In the genomic region with DNA sequence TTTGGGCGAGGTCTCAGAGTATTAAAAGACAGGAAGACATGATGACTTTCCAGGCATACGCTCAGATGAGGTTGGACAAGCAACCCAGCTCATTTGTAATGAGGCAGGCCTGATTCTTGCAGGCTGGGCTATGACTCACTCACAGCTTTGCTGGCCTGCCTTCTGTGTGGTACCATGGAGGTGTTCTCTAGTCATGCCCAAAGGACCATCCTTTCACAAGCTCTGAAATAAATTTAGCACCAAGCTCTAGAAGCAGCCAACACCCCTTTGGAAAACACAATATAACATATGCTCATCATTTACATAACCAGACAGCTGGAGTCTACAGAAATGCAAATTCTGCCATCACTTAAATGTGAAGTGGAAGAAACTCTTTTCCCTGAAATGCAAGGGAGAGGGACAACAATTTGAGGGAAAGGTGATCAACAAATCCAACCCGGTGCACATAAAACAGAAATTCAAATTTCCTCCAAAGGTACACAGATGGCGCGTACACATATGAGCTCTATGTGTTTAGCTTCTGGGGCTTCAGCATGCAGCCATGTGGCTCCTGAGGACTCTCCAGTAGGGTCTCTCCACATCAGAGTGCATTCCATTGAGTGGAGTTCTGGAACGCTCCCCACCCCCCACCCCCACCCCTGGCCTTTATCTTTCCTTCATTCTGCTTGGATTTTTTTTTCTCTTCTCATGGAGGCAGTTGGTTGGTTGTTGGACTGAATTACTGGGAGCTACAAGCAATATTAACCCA, we compare ENCODE assay signal across 15 mouse cellular contexts.
A peak's percentile ranks its signal among the peaks of the same experiment; 100 is the strongest.
DNase-seq lines count a peak whose midpoint lies in the region; ATAC-seq lines count a peak whose summit lies in the region.
"Had no signal": no experiment of that assay in that cellular context is flagged by ENCODE, and none has a peak within 500 bp of the region (broad histone marks: within the 10 kb centered on the region; RNA-seq: fewer than 3 reads in every experiment).

No protein-coding gene starts in this region.

- no peaks in the 10 kb centered on the region for H3K4me1 ChIP-seq in heart, embryonic 10.5 days
- H3K4me1 ChIP-seq in forebrain, embryonic 14.5 days (ENCODE audit: control insufficient read depth, insufficient read depth, low read length) = peaks cover 7% of the 10 kb centered on the region
- H3K4me1 ChIP-seq: liver, embryonic 12.5 days had no signal

- peak; percentile 24 for DNase-seq in heart, embryonic 10.5 days (ENCODE audit: low spot score)
- DNase-seq in heart, adult 9 months (ENCODE audit: low spot score in 2 of 2) = no peak
- peak; percentile 80 for DNase-seq in forebrain, embryonic 14.5 days (ENCODE audit: low spot score)
- DNase-seq in layer of hippocampus, adult 9-10 months (ENCODE audit: low spot score) = peak; percentile 39
- DNase-seq in right cerebral cortex, postnatal 10 days (ENCODE audit: low spot score in 2 of 2) = peak; percentile 63 to 77
- DNase-seq in cerebellum, adult 8-10 months = no peak
- DNase-seq: adrenal gland, adult 8-10 months; B cell, adult 2 months; cerebellum, adult 11-12 months; kidney, postnatal 10 days had no signal

- ATAC-seq in forebrain, embryonic 14.5 days = peak; percentile 84
- ATAC-seq in granulocyte monocyte progenitor cell, adult 5-6 weeks (replicated peaks; ENCODE audit: poor library complexity, severe bottlenecking) = no peak
- no peak for ATAC-seq in erythroblast, adult 5-6 weeks (replicated peaks; ENCODE audit: low FRiP score, poor library complexity, severe bottlenecking)
- ATAC-seq: hindbrain, postnatal 0 days; liver, embryonic 12.5 days had no signal

- H3K4me2 ChIP-seq in forebrain, embryonic 14.5 days (ENCODE audit: low read length) = no peak overlapping the region
- H3K4me2 ChIP-seq: liver, embryonic 12.5 days had no signal

- no peak overlapping the region for H3K27ac ChIP-seq in heart, embryonic 10.5 days
- H3K27ac ChIP-seq in forebrain, embryonic 14.5 days (ENCODE audit: low read depth, low read length) = no peak overlapping the region
- H3K27ac ChIP-seq: hindbrain, postnatal 0 days; liver, embryonic 12.5 days; macrophage had no signal

- 80% methylated on average over 6 of the region's 6 CpGs for WGBS in heart, embryonic 10.5 days
- 72% methylated on average over 6 of the region's 6 CpGs for WGBS in forebrain, embryonic 14.5 days

- H3K4me3 ChIP-seq in heart, embryonic 10.5 days = no peak overlapping the region
- H3K4me3 ChIP-seq in forebrain, embryonic 14.5 days (ENCODE audit: low read depth, low read length) = no peak overlapping the region
- H3K4me3 ChIP-seq: liver, embryonic 12.5 days had no signal

- no peak overlapping the region for H3K9ac ChIP-seq in forebrain, embryonic 14.5 days (ENCODE audit: low read length)
- H3K9ac ChIP-seq: liver, embryonic 12.5 days had no signal

- no peaks in the 10 kb centered on the region for H3K9me3 ChIP-seq in heart, embryonic 10.5 days
- no peaks in the 10 kb centered on the region for H3K9me3 ChIP-seq in forebrain, embryonic 14.5 days (replicated peaks; ENCODE audit: control insufficient read depth, low read length)
- H3K9me3 ChIP-seq: liver, embryonic 12.5 days had no signal

- H3K36me3 ChIP-seq in heart, embryonic 10.5 days = no peaks in the 10 kb centered on the region
- no peaks in the 10 kb centered on the region for H3K36me3 ChIP-seq in forebrain, embryonic 14.5 days (ENCODE audit: control insufficient read depth, insufficient read depth, low read length)
- H3K36me3 ChIP-seq: liver, embryonic 12.5 days had no signal

- H3K27me3 ChIP-seq in heart, embryonic 10.5 days (ENCODE audit: insufficient read depth, poor library complexity, severe bottlenecking) = no peaks in the 10 kb centered on the region
- H3K27me3 ChIP-seq in forebrain, embryonic 14.5 days (replicated peaks; ENCODE audit: control insufficient read depth, insufficient read depth, low read length) = no peaks in the 10 kb centered on the region
- H3K27me3 ChIP-seq: liver, embryonic 12.5 days had no signal

Comparison
In these comparisons a context has a peak if more than half of its experiments do, and no peak if none do; other contexts are left out.
1. DNase-seq: peak in heart, embryonic 10.5 days (single experiment), forebrain, embryonic 14.5 days (single experiment), layer of hippocampus, adult 9-10 months (single experiment) and right cerebral cortex, postnatal 10 days (2 of 2); none in heart, adult 9 months (0 of 2) and cerebellum, adult 8-10 months (single experiment).